Mouse (Mus musculus): ENCODE measurements around the gene Pcyt1a. TPM values are rescaled to one million over a fixed set of nuclear protein-coding genes. Genes with fewer than 3 reads are reported as not detected.

Pcyt1a gene
- polyA plus RNA-seq, 1 experiment, result 6.2 TPM

DNA sequence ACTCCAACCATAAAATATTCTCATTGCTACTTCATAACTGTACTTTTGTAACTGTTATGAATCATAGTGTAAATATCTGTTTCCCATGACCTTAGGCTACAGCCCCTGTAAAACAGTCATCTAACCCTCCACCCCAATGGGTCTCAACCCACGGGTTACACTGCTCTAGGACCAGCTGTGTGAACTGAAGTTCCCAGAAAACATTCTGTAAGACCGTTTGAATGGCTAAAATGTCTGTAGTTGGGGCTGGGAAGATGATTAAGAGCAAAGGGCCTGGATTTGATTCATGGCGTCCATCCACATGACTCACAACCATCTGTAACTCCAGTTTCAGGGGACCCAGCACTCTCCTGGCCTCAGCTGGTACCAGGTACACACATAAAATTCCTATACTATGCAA is 32.5 kb upstream of the Pcyt1a start:
- H3K9me3 ChIP-seq (ENCODE audit: control insufficient read depth, low read length), result no peaks in the 10 kb centered on the region
- no peaks in the 10 kb centered on the region for H3K27me3 ChIP-seq (ENCODE audit: control insufficient read depth)
- H3K4me3 ChIP-seq (replicated peaks), result no peak overlapping the region
- H3K4me1 ChIP-seq (ENCODE audit: control insufficient read depth), result no peaks in the 10 kb centered on the region; the same call in 1 of the 2 replicates
- H3K36me3 ChIP-seq (ENCODE audit: control insufficient read depth), result peaks cover 4% of the 10 kb centered on the region
- no peak for TF ChIP-seq GATA1 (IDR thresholded peaks at IDR 0.05; ENCODE audit: low read length)
- no peak for TF ChIP-seq TAL1 (IDR thresholded peaks at IDR 0.05; ENCODE audit: low read length)

DNA sequence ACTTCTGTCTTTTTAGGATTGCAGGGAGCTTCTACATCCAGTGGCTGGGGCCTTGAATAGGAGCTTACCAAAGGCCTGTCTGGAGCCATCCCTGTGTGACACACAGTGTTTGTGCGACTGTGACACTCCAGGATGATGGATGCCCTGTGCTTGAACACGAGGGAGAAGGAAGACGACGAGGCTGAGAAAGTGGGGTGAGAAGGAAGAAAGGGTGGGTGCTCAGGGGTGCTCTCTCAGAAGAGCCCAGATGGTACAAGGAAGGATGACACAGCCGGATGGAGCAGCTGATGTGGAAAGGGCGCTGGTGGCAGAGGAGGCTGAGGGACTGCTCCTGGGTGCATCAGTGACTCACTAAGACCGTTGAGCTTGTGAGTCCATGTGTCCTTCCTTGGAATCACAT is 30.5 kb upstream of the Pcyt1a start, which contains the start of gene Tm4sf19:
Tm4sf19 (plus strand) TSS at position 240 of the 400 bp plus-strand sequence.
- Histone ChIP-seq H3K9me3 (ENCODE audit: control insufficient read depth, low read length) (no peaks in the 10 kb centered on the region), H3K4me3 (replicated peaks) (no peak within 1 kb of the TSS), H3K4me1 (ENCODE audit: control insufficient read depth) (no peaks in the 10 kb centered on the region; the same call in 1 of the 2 replicates), H3K36me3 (ENCODE audit: control insufficient read depth) (no peaks in the 10 kb centered on the region), H3K27me3 (ENCODE audit: control insufficient read depth) (no peaks in the 10 kb centered on the region)
- TF ChIP-seq GATA1 (IDR thresholded peaks at IDR 0.05; ENCODE audit: low read length) (no peak), TAL1 (IDR thresholded peaks at IDR 0.05; ENCODE audit: low read length) (no peak)

DNA sequence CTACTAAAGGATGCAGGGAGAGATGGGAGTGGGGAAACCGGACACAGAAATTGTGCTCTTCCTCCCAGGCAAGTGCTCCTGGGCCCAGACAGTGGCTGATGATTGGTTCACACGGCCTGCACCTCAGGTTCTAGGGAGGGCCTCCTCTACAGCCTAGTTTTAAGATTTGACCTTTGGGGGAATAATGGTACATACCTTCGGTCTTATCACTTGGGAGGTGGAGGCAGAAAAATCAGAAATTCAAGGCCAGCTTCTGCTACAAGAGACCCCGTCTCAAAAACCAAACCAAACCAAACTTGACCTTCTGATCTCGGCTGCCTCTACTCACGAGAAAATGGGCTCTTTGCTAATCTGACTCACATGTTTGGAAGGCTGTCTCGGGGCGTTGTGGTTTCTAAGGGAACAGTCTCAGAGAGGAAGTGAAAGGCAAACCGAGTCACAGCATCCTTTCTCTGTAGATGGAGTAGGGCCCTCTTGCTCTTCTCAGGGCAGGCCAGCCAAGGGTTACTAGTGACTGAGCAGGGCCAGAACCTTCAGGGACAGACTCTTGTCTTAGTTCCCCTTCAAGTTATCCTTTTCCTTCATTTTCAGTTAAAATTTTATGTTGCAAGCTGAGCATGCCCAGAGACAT is 29.3 kb upstream of the Pcyt1a start:
- Histone ChIP-seq H3K4me1 (ENCODE audit: control insufficient read depth) (no peaks in the 10 kb centered on the region; the same call in 1 of the 2 replicates), H3K27me3 (ENCODE audit: control insufficient read depth) (no peaks in the 10 kb centered on the region), H3K4me3 (replicated peaks) (no peak overlapping the region), H3K36me3 (ENCODE audit: control insufficient read depth) (no peaks in the 10 kb centered on the region), H3K9me3 (ENCODE audit: control insufficient read depth, low read length) (no peaks in the 10 kb centered on the region)
- TF ChIP-seq GATA1 (IDR thresholded peaks at IDR 0.05; ENCODE audit: low read length) (no peak), TAL1 (IDR thresholded peaks at IDR 0.05; ENCODE audit: low read length) (no peak)

DNA sequence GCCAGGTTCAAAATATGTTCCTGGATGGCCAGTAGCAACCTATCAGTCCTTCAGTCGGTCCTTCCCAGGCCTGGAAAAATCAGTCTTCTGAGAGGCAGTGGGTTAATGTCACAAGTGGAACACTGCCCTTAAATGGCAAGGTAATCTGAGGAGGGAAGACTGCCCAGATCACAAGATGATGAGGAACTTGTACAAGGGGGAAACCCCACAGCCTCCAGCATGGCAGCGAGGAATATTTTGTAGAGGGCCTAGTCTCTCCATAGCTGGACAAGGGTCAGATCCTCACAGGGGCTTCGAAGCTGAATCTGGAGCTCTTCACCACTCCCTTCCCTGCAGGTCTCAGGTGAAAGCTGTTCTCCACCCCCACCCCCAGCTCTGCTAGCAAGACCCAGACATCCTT is 27.9 kb upstream of the Pcyt1a start:
- TF ChIP-seq TAL1 (IDR thresholded peaks at IDR 0.05; ENCODE audit: low read length) (no peak), GATA1 (IDR thresholded peaks at IDR 0.05; ENCODE audit: low read length) (no peak)
- H3K36me3 ChIP-seq (ENCODE audit: control insufficient read depth), result no peaks in the 10 kb centered on the region

DNA sequence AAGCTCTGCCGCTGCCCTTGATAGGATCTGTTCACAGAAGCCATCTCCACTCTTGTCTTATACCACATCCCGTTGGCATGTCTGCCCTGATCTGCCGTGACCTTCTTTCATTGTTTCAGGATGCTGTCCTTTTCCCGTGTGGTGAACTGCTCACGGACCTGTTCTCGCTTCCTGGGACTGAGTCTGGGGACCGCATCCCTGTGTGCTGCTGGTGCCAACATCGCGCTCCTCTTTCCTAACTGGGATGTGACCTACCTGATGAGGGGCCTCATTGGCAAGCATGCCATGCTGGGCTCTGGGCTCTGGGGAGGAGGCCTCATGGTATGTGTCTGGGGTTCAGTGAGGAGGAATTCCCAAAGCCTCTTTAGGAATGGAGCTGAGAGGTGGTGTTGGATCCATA is 25.0 kb upstream of the Pcyt1a start:
- Histone ChIP-seq H3K27me3 (ENCODE audit: control insufficient read depth) (no peaks in the 10 kb centered on the region; the same call in 1 of the 2 replicates), H3K9me3 (ENCODE audit: control insufficient read depth, low read length) (no peaks in the 10 kb centered on the region), H3K36me3 (ENCODE audit: control insufficient read depth) (no peaks in the 10 kb centered on the region), H3K4me1 (ENCODE audit: control insufficient read depth) (no peaks in the 10 kb centered on the region), H3K4me3 (replicated peaks) (no peak overlapping the region)
- TF ChIP-seq TAL1 (IDR thresholded peaks at IDR 0.05; ENCODE audit: low read length) (no peak), GATA1 (IDR thresholded peaks at IDR 0.05; ENCODE audit: low read length) (no peak)

More for the DNA sequence above, 27.9 kb upstream of the Pcyt1a start:
- Histone ChIP-seq H3K9me3 (ENCODE audit: control insufficient read depth, low read length) (no peaks in the 10 kb centered on the region), H3K4me3 (replicated peaks) (no peak overlapping the region), H3K4me1 (ENCODE audit: control insufficient read depth) (no peaks in the 10 kb centered on the region; the same call in 1 of the 2 replicates), H3K27me3 (ENCODE audit: control insufficient read depth) (no peaks in the 10 kb centered on the region; the same call in 1 of the 2 replicates)

DNA sequence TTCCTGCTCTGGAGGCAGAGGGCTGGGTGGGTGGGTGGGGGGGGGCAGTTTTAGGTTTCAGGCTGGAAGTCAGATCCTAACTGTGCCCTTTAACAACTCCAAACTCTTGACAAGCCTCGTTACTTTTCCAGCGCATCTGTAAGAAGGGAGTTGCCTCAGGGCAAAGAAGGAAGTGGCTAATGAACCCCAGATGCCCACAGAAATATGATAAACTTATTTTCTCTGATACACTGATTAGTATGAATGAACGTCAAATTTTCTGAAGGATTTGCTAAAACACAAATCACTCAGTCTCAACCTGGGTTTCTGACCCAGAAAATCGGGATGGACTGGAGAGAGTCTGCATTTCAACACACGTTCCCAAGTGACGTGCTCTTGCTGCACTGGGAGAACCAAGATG is 24.1 kb upstream of the Pcyt1a start:
- H3K27me3 ChIP-seq (ENCODE audit: control insufficient read depth), result no peaks in the 10 kb centered on the region; the same call in 1 of the 2 replicates
- TF ChIP-seq TAL1 (IDR thresholded peaks at IDR 0.05; ENCODE audit: low read length) (no peak), GATA1 (IDR thresholded peaks at IDR 0.05; ENCODE audit: low read length) (no peak)
- no peaks in the 10 kb centered on the region for H3K4me1 ChIP-seq (ENCODE audit: control insufficient read depth)
- no peak overlapping the region for H3K4me3 ChIP-seq (replicated peaks)
- no peaks in the 10 kb centered on the region for H3K36me3 ChIP-seq (ENCODE audit: control insufficient read depth)
- H3K9me3 ChIP-seq (ENCODE audit: control insufficient read depth, low read length), result no peaks in the 10 kb centered on the region

DNA sequence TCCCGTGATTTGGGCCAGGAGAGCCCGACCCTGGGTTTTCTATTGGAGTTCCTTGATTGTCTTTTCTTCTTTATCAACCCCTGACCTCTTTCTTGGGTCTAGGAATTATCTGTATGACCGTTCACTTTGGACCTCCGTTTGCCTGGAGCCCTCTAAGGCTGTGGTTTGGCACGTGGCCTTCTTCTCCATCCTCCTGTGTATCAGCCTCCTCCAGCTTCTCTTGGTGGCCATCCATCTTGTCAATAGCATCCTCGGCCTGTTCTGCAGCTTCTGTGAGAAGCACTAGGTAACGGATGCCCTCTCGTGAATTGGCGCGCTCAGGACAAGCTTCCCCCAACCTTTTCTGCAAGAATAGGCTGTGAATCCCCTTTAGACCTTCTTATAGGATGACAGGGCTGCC is 23.0 kb upstream of the Pcyt1a start:
- H3K36me3 ChIP-seq (ENCODE audit: control insufficient read depth), result no peaks in the 10 kb centered on the region
- TF ChIP-seq TAL1 (IDR thresholded peaks at IDR 0.05; ENCODE audit: low read length), result no peak
- no peak for TF ChIP-seq GATA1 (IDR thresholded peaks at IDR 0.05; ENCODE audit: low read length)

DNA sequence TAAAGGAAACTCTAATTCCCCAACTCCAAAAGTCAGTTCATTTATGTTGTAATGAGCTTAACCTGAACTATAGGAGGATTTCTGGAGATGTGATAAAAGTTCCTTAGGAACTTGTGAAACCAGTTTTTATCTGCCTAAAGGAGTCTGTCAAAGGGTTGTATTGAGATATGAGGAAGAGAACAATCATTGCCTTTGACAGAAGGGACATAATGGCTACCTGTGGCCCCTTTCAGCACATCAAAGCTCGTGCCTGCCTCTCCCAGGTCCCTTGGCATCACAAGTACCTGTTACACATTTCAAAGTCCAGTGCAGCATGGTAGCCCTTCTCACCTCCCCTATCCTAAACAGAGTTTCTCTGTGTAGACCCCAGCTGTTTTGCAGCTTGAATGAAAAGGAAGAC is 13.3 kb upstream of the Pcyt1a start:
- Histone ChIP-seq H3K27me3 (ENCODE audit: control insufficient read depth) (no peaks in the 10 kb centered on the region), H3K36me3 (ENCODE audit: control insufficient read depth) (no peaks in the 10 kb centered on the region), H3K9me3 (ENCODE audit: control insufficient read depth, low read length) (no peaks in the 10 kb centered on the region), H3K4me1 (ENCODE audit: control insufficient read depth) (peaks cover 21% of the 10 kb centered on the region), H3K4me3 (replicated peaks) (no peak overlapping the region)
- no peak for TF ChIP-seq TAL1 (IDR thresholded peaks at IDR 0.05; ENCODE audit: low read length)
- no peak for TF ChIP-seq GATA1 (IDR thresholded peaks at IDR 0.05; ENCODE audit: low read length)

More for the DNA sequence above, 23.0 kb upstream of the Pcyt1a start:
- Histone ChIP-seq H3K4me1 (ENCODE audit: control insufficient read depth) (no peaks in the 10 kb centered on the region), H3K27me3 (ENCODE audit: control insufficient read depth) (no peaks in the 10 kb centered on the region; the same call in 1 of the 2 replicates), H3K4me3 (replicated peaks) (no peak overlapping the region), H3K9me3 (ENCODE audit: control insufficient read depth, low read length) (no peaks in the 10 kb centered on the region)

DNA sequence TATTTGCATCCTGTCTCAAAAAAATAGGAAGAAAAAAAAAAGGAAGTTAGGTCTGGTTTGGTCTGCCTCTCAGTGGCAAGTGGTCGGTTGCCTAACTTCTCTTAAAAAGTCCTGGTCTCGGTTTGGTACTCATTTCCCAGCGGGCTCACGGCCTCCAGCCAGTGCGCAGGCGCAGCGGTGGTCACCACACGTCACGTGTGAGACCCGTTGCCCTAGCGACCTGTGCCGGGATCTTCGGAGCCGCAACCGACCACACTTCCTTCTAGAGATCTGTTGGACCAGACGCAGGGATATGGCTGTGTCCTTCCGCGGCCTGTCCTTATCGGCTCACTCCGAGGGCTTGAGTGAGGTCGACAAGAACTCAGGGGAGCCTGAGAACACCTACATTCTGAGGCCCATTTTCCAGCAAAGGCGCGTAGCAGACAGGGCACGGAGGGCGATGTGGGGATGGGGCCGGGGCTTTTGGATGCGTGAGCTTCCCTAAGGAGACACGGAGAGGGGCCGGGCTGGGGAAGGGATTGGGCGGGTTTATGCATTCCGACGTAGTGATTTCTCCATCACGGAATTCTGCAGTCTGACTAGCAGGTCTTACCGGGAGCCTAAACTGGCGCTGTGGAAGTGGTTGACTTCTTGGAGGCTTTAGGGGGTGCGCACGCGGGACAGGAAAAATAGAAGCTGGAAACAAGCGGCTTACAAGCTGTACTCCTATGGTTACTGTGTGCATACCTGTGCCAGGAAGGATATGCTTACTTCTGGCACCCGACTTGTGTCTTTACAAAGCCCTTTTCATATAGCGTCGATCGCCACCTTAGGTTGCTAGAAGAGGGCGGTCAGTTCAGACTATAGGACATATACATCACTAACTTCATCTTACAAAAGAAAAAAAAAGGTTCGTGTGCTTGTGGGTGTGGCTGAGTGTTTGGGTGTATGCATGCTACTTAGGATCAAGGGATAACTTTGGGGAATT is 10.9 kb upstream of the Pcyt1a start, which contains the start of gene Tctex1d2:
Tctex1d2 (plus strand) TSS at position 186 of the 967 bp plus-strand sequence.
- H3K36me3 ChIP-seq (ENCODE audit: control insufficient read depth), result no peaks in the 10 kb centered on the region
- H3K27me3 ChIP-seq (ENCODE audit: control insufficient read depth), result no peaks in the 10 kb centered on the region
- H3K9me3 ChIP-seq (ENCODE audit: control insufficient read depth, low read length), result no peaks in the 10 kb centered on the region
- H3K4me1 ChIP-seq (ENCODE audit: control insufficient read depth), result peaks cover 21% of the 10 kb centered on the region
- peak within 1 kb of the TSS; percentile 75 for H3K4me3 ChIP-seq (replicated peaks)
- TF ChIP-seq TAL1 (IDR thresholded peaks at IDR 0.05; ENCODE audit: low read length) (no peak), GATA1 (IDR thresholded peaks at IDR 0.05; ENCODE audit: low read length) (no peak)

Data from erythroblast, embryonic 14.5 days (primary cell).